Mouse (Mus musculus) forebrain, postnatal 0 days (tissue): ENCODE data around the gene Eif4g3. TPM values are rescaled to one million over a fixed set of nuclear protein-coding genes. Genes with fewer than 3 reads are reported as not detected.

Source experiments
- ATAC-seq: fragments of 200-750 bp; cut with Nextera tagmentation; 2 replicates; pipeline ENCODE4 v1.8.0; 2017; ENCODE audit warnings: mild to moderate bottlenecking, moderate library complexity
- DNase-seq: peaks from one replicate; pipeline ENCODE4 v3.0.0-alpha.2; 2015
- H3K27ac ChIP-seq: fragments of 300-500 bp; sonication (generic); 2 replicates; pipeline ENCODE4 v1.5.1; 2014; ENCODE audit warnings: low read depth, mild to moderate bottlenecking, antibody characterized with exemption, low read length, moderate library complexity, mixed read lengths
- H3K27me3 ChIP-seq: fragments of 300-500 bp; sonication (generic); 2 replicates; pipeline ENCODE4 v1.6.1; 2014; ENCODE audit warnings: mild to moderate bottlenecking, low read length, mixed read lengths; ENCODE audit not compliant: insufficient read depth
- H3K36me3 ChIP-seq: fragments of 300-500 bp; sonication (generic); 2 replicates; pipeline ENCODE4 v1.6.1; 2014; ENCODE audit warnings: mild to moderate bottlenecking, moderate library complexity; ENCODE audit not compliant: insufficient read depth
- H3K4me1 ChIP-seq: fragments of 300-500 bp; sonication (generic); 2 replicates; pipeline ENCODE4 v1.6.1; 2014; ENCODE audit warnings: antibody characterized with exemption; ENCODE audit not compliant: insufficient read depth
- H3K4me2 ChIP-seq: fragments of 300-500 bp; sonication (generic); 2 replicates; pipeline ENCODE4 v1.6.1; 2014; ENCODE audit warnings: low read depth, mild to moderate bottlenecking, moderate library complexity
- H3K4me3 ChIP-seq: fragments of 300-500 bp; sonication (generic); 2 replicates; pipeline ENCODE4 v1.5.1; 2014; ENCODE audit warnings: low read depth, low read length, mixed read lengths
- H3K9ac ChIP-seq: fragments of 300-500 bp; sonication (generic); 2 replicates; pipeline ENCODE4 v1.6.1; 2014; ENCODE audit warnings: mild to moderate bottlenecking
- H3K9me3 ChIP-seq: fragments of 300-500 bp; sonication (generic); 2 replicates; pipeline ENCODE4 v1.6.1; 2016; ENCODE audit warnings: low read length
- CTCF ChIP-seq: sonication (generic); IDR thresholded peaks from 2 replicates; pipeline ENCODE4 v1.5.1; 2016; ENCODE audit warnings: antibody characterized with exemption, control low read depth, low read depth
- WGBS: fragments of 180-500 bp; shearing (Covaris S2); extraction: QIAGEN DNeasy Blood & Tissue Kit; methylation state at CpG from one replicate; pipeline ENCODE4 v1.1.7; 2014; 5-methylcytosine and 5-hydroxymethylcytosine counted together
- polyA plus RNA-seq: library from polyadenylated mRNA; unstranded; fragments of >200 nt; fragmentation: Nextera tagmentation; extraction: Ambion mirVana; gene quantifications from 2 replicates; pipeline ENCODE4 v1.2.1, GENCODE M21; 2015
- total RNA-seq: library from RNA; depleted of rRNA; stranded (reverse); fragments of >200 nt; gene quantifications from 2 replicates; pipeline ENCODE4 v1.2.3, GENCODE M21; 2014

The Eif4g3 gene
- total and polyA plus RNA-seq, 2 experiments from 2014 or later = 38.4 to 67.0 TPM

GRCm38 (mm10) chr4:138216891-138217392, 224.1 kb downstream of the Eif4g3 start:
- TF ChIP-seq CTCF = 0 out of 2 replicates have a peak, but pooled peaks have one; percentile 20
- ATAC-seq (peak; percentile 96), DNase-seq (peak; percentile 99)
- peak overlapping the region; percentile 100 for H3K27ac ChIP-seq
- peak overlapping the region; percentile 71 for H3K4me2 ChIP-seq
- H3K27me3 ChIP-seq = no peaks in the 10 kb centered on the region
- peak overlapping the region; percentile 95 for H3K4me3 ChIP-seq
- H3K9ac ChIP-seq = peak overlapping the region; percentile 99
- no peaks in the 10 kb centered on the region for H3K9me3 ChIP-seq
- peaks cover 8% of the 10 kb centered on the region; the same call in 1 of the 2 replicates for H3K36me3 ChIP-seq
- H3K4me1 ChIP-seq = peaks cover 19% of the 10 kb centered on the region
- 0% methylated on average over 51 of the region's 68 CpGs for WGBS

DNA sequence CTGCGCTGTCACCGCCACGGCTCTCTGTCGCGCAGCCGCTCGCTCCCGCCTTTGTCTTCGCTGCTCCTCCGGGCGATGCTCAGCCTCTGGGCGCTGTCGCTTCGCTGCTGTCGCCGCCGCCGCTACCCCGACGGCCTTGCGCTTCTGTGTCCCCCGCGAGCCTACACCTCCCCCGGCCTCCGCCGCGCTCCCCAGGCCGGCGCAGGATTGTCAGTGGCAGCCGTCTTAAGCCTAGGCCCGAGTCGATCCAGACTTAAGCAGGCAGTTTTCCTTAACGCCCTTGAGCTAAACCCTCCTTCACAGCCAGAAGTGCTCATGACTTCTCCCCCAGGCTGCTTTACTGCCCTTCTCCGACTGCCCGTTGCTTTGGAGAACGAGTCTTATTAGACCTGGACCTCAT, 224.6 kb downstream of the Eif4g3 start:
- H3K4me1 ChIP-seq = peaks cover 19% of the 10 kb centered on the region
- peak overlapping the region; percentile 99 for H3K9ac ChIP-seq
- peak overlapping the region; percentile 100 for H3K27ac ChIP-seq
- peaks cover 13% of the 10 kb centered on the region for H3K36me3 ChIP-seq
- H3K9me3 ChIP-seq = no peaks in the 10 kb centered on the region
- H3K27me3 ChIP-seq = no peaks in the 10 kb centered on the region
- no peak for TF ChIP-seq CTCF
- DNase-seq (peak; percentile 54), ATAC-seq (peak; percentile 10; the same call in 1 of the 2 replicates)
- H3K4me3 ChIP-seq = peak overlapping the region; percentile 95
- WGBS = 1% methylated on average over 36 of the region's 36 CpGs
- peak overlapping the region; percentile 71 for H3K4me2 ChIP-seq

GRCm38 (mm10) chr4:138217951-138218685, 225.3 kb downstream of the Eif4g3 start:
- Histone ChIP-seq H3K4me3 (peak overlapping the region; percentile 95), H3K36me3 (peaks cover 19% of the 10 kb centered on the region), H3K27me3 (no peaks in the 10 kb centered on the region), H3K27ac (peak overlapping the region; percentile 100), H3K4me2 (peak overlapping the region; percentile 71), H3K9me3 (no peaks in the 10 kb centered on the region), H3K4me1 (peaks cover 19% of the 10 kb centered on the region), H3K9ac (peak overlapping the region; percentile 99)
- ATAC-seq (no peak), DNase-seq (no peak)
- 78% methylated on average over 11 of the region's 11 CpGs for WGBS
- no peak for TF ChIP-seq CTCF

DNA sequence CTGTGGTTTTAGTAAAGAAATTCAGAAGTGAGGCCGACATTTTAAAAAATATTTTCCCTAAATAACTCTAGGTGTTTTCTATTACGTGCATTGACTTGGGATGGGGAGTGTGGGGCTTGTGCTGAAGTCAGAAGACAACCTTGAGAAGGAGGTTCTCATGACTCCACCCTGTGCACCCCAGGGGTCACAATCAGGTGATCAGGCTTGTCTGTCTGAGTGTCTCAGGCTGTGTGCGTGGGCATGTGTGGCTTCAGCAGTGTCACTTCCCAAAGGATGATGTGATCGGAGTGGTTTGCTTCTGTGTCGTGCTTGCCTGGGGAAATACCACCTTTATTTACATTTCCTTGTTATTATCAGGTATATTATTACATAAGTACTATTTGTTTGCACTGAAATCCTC, 226.5 kb downstream of the Eif4g3 start:
- DNase-seq (no peak), ATAC-seq (no peak)
- H3K4me1 ChIP-seq = peaks cover 19% of the 10 kb centered on the region
- H3K9me3 ChIP-seq = no peaks in the 10 kb centered on the region
- H3K27ac ChIP-seq = no peak overlapping the region
- no peak overlapping the region for H3K4me2 ChIP-seq
- 87% methylated on average over 5 of the region's 5 CpGs for WGBS
- H3K4me3 ChIP-seq = no peak overlapping the region
- no peak overlapping the region for H3K9ac ChIP-seq
- no peaks in the 10 kb centered on the region for H3K27me3 ChIP-seq
- H3K36me3 ChIP-seq = peaks cover 31% of the 10 kb centered on the region
- TF ChIP-seq CTCF = no peak

GRCm38 (mm10) chr4:138220761-138221160, 227.9 kb downstream of the Eif4g3 start:
- TF ChIP-seq CTCF = no peak
- no peak overlapping the region for H3K9ac ChIP-seq
- H3K4me1 ChIP-seq = peaks cover 15% of the 10 kb centered on the region
- no peak overlapping the region for H3K4me2 ChIP-seq
- ATAC-seq = no peak
- peaks cover 41% of the 10 kb centered on the region for H3K36me3 ChIP-seq
- H3K27me3 ChIP-seq = no peaks in the 10 kb centered on the region
- no peak overlapping the region for H3K27ac ChIP-seq
- H3K9me3 ChIP-seq = no peaks in the 10 kb centered on the region
- 88% methylated on average over 7 of the region's 7 CpGs for WGBS
- no peak overlapping the region for H3K4me3 ChIP-seq
- DNase-seq = no peak

DNA sequence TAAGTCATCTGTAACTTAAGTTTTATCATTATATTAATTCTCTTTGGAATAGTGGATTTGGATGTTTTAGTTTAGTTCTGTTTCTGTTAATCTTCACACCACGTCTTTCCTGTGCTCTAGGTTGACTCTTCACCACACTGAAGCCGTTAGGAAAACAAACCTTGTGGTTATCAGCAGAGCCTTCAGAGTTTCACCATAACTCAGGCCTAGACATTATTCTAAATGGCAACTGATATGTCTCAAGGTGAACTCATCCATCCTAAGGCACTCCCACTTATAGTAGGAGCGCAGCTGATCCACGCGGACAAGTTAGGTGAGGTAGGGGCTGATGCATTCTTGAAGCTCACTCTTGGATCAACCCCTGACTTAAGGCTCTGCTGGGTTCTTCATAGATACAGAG, 228.6 kb downstream of the Eif4g3 start:
- Histone ChIP-seq H3K27ac (no peak overlapping the region), H3K36me3 (peaks cover 48% of the 10 kb centered on the region), H3K27me3 (no peaks in the 10 kb centered on the region), H3K4me1 (peaks cover 13% of the 10 kb centered on the region), H3K9me3 (no peaks in the 10 kb centered on the region), H3K9ac (no peak overlapping the region), H3K4me2 (no peak overlapping the region), H3K4me3 (no peak overlapping the region)
- ATAC-seq (no peak), DNase-seq (no peak)
- WGBS = 91% methylated on average over 5 of the region's 5 CpGs
- TF ChIP-seq CTCF = no peak

GRCm38 (mm10) chr4:138222396-138222795, 229.6 kb downstream of the Eif4g3 start:
- DNase-seq = no peak
- H3K36me3 ChIP-seq = peaks cover 56% of the 10 kb centered on the region
- no peak for TF ChIP-seq CTCF
- H3K4me3 ChIP-seq = no peak overlapping the region
- ATAC-seq = no peak
- WGBS = 91% methylated on average over 5 of the region's 5 CpGs
- H3K4me2 ChIP-seq = no peak overlapping the region
- no peak overlapping the region for H3K9ac ChIP-seq
- peaks cover 13% of the 10 kb centered on the region for H3K4me1 ChIP-seq
- H3K27ac ChIP-seq = no peak overlapping the region
- H3K9me3 ChIP-seq = no peaks in the 10 kb centered on the region
- H3K27me3 ChIP-seq = no peaks in the 10 kb centered on the region
